Mouse (Mus musculus): ENCODE measurements around the gene Myocd.

Gene Myocd

GRCm38 (mm10) chr11:65269851-65270473, at the start of gene Myocd:
Gene Myocd (minus strand): TSS chr11:65269989.
- no peak for DNase-seq

- DNase-seq = no peak
These were observed 34.0 kb upstream of the Myocd start for GRCm38 (mm10) chr11:65303824-65304223.

- DNase-seq = no peak
These were observed 24.5 kb upstream of the Myocd start for GRCm38 (mm10) chr11:65294128-65294833.

GRCm38 (mm10) chr11:65292994-65293393, 23.2 kb upstream of the Myocd start:
- no peak for DNase-seq

GRCm38 (mm10) chr11:65287706-65288105, 17.9 kb upstream of the Myocd start:
- DNase-seq = no peak

- DNase-seq = no peak
These were observed 16.4 kb upstream of the Myocd start for GRCm38 (mm10) chr11:65286211-65286610.

GRCm38 (mm10) chr11:65275441-65275840, 5.7 kb upstream of the Myocd start:
- DNase-seq = no peak

- no peak for DNase-seq
These were observed 1.2 kb upstream of the Myocd start for GRCm38 (mm10) chr11:65271000-65271399.

- no peak for DNase-seq
These were observed 1.5 kb downstream of the Myocd start for GRCm38 (mm10) chr11:65268310-65268709.

GRCm38 (mm10) chr11:65263466-65263865, 6.3 kb downstream of the Myocd start:
- no peak for DNase-seq

GRCm38 (mm10) chr11:65258997-65259396, 10.8 kb downstream of the Myocd start:
- DNase-seq = no peak

- no peak for DNase-seq
These were observed 13.6 kb downstream of the Myocd start for GRCm38 (mm10) chr11:65256143-65256542.

GRCm38 (mm10) chr11:65255564-65255963, 14.2 kb downstream of the Myocd start:
- no peak for DNase-seq

GRCm38 (mm10) chr11:65250366-65250765, 19.4 kb downstream of the Myocd start:
- no peak for DNase-seq

GRCm38 (mm10) chr11:65246301-65247054, 23.3 kb downstream of the Myocd start:
- DNase-seq = no peak

GRCm38 (mm10) chr11:65243593-65243992, 26.2 kb downstream of the Myocd start:
- DNase-seq = no peak

GRCm38 (mm10) chr11:65240521-65240920, 29.3 kb downstream of the Myocd start:
- no peak for DNase-seq

GRCm38 (mm10) chr11:65237896-65238295, 31.9 kb downstream of the Myocd start:
- DNase-seq = no peak

GRCm38 (mm10) chr11:65236907-65237306, 32.9 kb downstream of the Myocd start:
- no peak for DNase-seq

- DNase-seq = no peak
These were observed 34.4 kb downstream of the Myocd start for GRCm38 (mm10) chr11:65235374-65235773.

GRCm38 (mm10) chr11:65231771-65232170, 38.0 kb downstream of the Myocd start:
- DNase-seq = no peak

GRCm38 (mm10) chr11:65226766-65227165, 43.0 kb downstream of the Myocd start:
- DNase-seq = no peak

- DNase-seq = no peak
These were observed 54.7 kb downstream of the Myocd start for GRCm38 (mm10) chr11:65214954-65215629.
